Mouse (Mus musculus): ENCODE results near the gene Ache.
A peak's percentile ranks its signal among the peaks of the same experiment; 100 is the strongest.

Gene Ache

GRCm38 (mm10) chr5:137334317-137334716, 47.0 kb downstream of the Ache start:
- DNase-seq (ENCODE audit: low read depth): no peak

- DNase-seq (ENCODE audit: low read depth): no peak
These were observed 47.7 kb downstream of the Ache start for GRCm38 (mm10) chr5:137335066-137335465.

- no peak for DNase-seq (ENCODE audit: low read depth)
These were observed 49.9 kb downstream of the Ache start for GRCm38 (mm10) chr5:137337190-137337589.

- peak; percentile 64 for DNase-seq (ENCODE audit: low read depth)
These were observed 50.9 kb downstream of the Ache start for GRCm38 (mm10) chr5:137338256-137338655.

- DNase-seq (ENCODE audit: low read depth): no peak
These were observed 51.5 kb downstream of the Ache start for GRCm38 (mm10) chr5:137338663-137339289.

- DNase-seq (ENCODE audit: low read depth): no peak
These were observed 52.1 kb downstream of the Ache start for GRCm38 (mm10) chr5:137339290-137339979.

- no peak for DNase-seq (ENCODE audit: low read depth)
These were observed 52.9 kb downstream of the Ache start for GRCm38 (mm10) chr5:137340222-137340621.

- DNase-seq (ENCODE audit: low read depth): no peak
These were observed 55.2 kb downstream of the Ache start for GRCm38 (mm10) chr5:137342407-137343012.

- DNase-seq (ENCODE audit: low read depth): no peak
These were observed 56.1 kb downstream of the Ache start for GRCm38 (mm10) chr5:137343412-137343811.

- no peak for DNase-seq (ENCODE audit: low read depth)
These were observed 56.5 kb downstream of the Ache start for GRCm38 (mm10) chr5:137343869-137344268.

Measured in c-Kit-positive CD71-negative TER-119-negative erythroid progenitor cells, embryonic 14.5 days (primary cell).